Mouse (Mus musculus): ENCODE results near the gene Hpse2. TPM values are rescaled to one million over a fixed set of nuclear protein-coding genes. Genes with fewer than 3 reads are reported as not detected.

The Hpse2 gene
- polyA plus RNA-seq, 1 experiment from 2014 or later: 3.8 TPM

DNA sequence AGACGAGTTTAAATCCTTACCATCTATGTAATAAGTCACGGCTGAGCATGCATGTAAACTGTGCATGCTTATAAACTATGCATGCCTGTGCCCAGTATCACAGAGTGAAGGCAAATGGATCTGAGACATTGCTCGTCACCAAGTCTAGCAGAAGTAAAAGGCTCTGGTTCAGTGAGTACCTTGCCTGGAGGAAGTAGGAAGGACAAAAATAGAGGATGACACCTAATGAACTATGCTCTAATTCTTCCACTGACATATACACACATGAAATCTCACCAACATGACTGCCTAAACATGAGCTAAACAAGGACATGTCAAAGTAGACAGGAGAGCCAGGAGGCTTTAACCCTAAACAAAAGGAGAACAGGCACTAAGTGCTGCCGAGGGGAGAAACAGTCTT, 391.7 kb downstream of the Hpse2 start:
- no peak overlapping the region for H3K4me3 ChIP-seq (replicated peaks)
- no peak for ATAC-seq (ENCODE audit: low FRiP score)
- WGBS: 86% methylated on average over 4 of the region's 4 CpGs

GRCm38 (mm10) chr19:42988833-42989232, 399.3 kb downstream of the Hpse2 start:
- H3K4me2 ChIP-seq: no peak overlapping the region
- WGBS: 91% methylated on average over 5 of the region's 5 CpGs
- no peak overlapping the region for H3K9ac ChIP-seq
- no peaks in the 10 kb centered on the region for H3K4me1 ChIP-seq
- no peak for ATAC-seq (ENCODE audit: low FRiP score)
- no peaks in the 10 kb centered on the region for H3K27me3 ChIP-seq
- no peaks in the 10 kb centered on the region for H3K36me3 ChIP-seq (replicated peaks)
- no peak overlapping the region for H3K27ac ChIP-seq
- H3K9me3 ChIP-seq: no peaks in the 10 kb centered on the region
- no peak overlapping the region for H3K4me3 ChIP-seq (replicated peaks)

More for the DNA sequence above, 391.7 kb downstream of the Hpse2 start:
- Histone ChIP-seq H3K27me3 (no peaks in the 10 kb centered on the region), H3K4me1 (no peaks in the 10 kb centered on the region), H3K27ac (no peak overlapping the region), H3K36me3 (replicated peaks) (no peaks in the 10 kb centered on the region), H3K9ac (no peak overlapping the region), H3K9me3 (no peaks in the 10 kb centered on the region), H3K4me2 (no peak overlapping the region)

DNA sequence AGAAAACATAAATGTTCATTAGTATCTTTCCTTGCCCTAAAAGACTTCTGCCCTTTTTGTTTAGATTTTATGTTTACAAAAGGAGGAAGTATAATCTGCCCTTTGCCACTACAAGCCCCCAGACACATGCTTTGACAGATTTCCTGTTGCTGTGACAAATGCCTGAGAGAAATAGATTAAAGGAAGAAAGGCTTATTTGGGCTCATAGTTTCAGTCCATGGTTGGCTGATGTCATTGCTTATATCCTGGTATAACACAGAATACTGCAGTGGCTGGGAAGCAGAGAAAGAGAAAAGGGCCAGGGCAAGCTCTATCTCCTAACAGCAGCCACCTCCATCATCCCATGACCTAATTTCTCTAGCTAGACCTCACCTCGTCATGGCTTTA, 401.8 kb downstream of the Hpse2 start:
- ATAC-seq (ENCODE audit: low FRiP score): no peak
- WGBS: 92% methylated on average over 1 of the region's 1 CpGs
- H3K4me2 ChIP-seq: no peak overlapping the region

DNA sequence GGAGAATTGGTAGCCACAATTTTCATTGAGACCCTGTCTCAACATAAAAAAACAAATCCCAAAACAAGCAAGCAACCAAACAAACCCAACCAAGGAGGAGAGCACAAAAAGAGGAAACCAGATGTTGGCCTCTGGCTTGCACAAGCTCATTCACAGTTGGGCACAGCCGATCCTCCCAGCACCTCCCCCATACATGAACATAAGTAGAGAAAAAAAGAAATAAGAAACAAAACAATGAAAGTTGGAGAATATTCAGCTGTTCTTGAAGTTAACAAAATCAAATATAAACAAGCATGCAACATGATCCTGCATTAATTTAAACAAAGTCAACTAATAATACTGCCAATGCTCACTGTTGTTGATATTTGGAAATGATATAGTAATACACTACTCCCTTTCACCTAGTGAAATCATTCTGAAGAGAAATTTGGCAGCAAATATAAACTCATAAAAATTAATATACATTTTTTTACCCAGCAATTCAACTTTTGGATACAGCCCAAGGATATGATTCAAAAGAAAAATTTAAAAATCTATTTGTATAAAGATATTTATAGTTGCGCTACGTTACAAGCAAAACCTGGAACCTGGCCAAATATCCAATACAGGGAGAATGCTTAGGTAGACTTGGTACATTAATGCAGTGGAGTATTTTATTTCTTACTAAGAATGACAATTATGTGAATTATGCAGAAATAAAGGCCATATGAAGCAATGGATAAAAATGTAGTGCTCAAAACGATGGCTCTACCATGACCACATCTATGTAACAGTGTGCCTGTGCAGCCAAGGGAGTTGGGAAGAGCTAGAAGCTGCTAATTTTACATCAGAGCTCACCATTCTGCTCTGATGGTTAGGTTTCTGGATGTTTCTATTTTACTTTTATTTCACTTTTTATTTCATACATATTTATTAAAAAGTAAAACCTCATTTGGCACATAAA, 402.5 kb downstream of the Hpse2 start:
- no peak overlapping the region for H3K9ac ChIP-seq
- no peak for ATAC-seq (ENCODE audit: low FRiP score)
- no peaks in the 10 kb centered on the region for H3K36me3 ChIP-seq (replicated peaks)
- 90% methylated on average over 4 of the region's 4 CpGs for WGBS
- no peaks in the 10 kb centered on the region for H3K27me3 ChIP-seq
- no peaks in the 10 kb centered on the region for H3K4me1 ChIP-seq
- H3K9me3 ChIP-seq: no peaks in the 10 kb centered on the region
- no peak overlapping the region for H3K4me3 ChIP-seq (replicated peaks)
- no peak overlapping the region for H3K27ac ChIP-seq
- H3K4me2 ChIP-seq: no peak overlapping the region

More for the DNA sequence above, 401.8 kb downstream of the Hpse2 start:
- Histone ChIP-seq H3K36me3 (replicated peaks) (no peaks in the 10 kb centered on the region), H3K27me3 (no peaks in the 10 kb centered on the region), H3K27ac (no peak overlapping the region), H3K4me3 (replicated peaks) (no peak overlapping the region), H3K9me3 (no peaks in the 10 kb centered on the region), H3K4me1 (no peaks in the 10 kb centered on the region), H3K9ac (no peak overlapping the region)

GRCm38 (mm10) chr19:42980537-42980936, 407.6 kb downstream of the Hpse2 start:
- WGBS: 73% methylated on average over 3 of the region's 3 CpGs

GRCm38 (mm10) chr19:42977938-42978337, 410.2 kb downstream of the Hpse2 start:
- Histone ChIP-seq H3K27ac (no peak overlapping the region), H3K9me3 (no peaks in the 10 kb centered on the region), H3K4me2 (no peak overlapping the region), H3K36me3 (replicated peaks) (no peaks in the 10 kb centered on the region), H3K27me3 (no peaks in the 10 kb centered on the region), H3K4me3 (replicated peaks) (no peak overlapping the region), H3K4me1 (no peaks in the 10 kb centered on the region), H3K9ac (no peak overlapping the region)
- WGBS: 77% methylated on average over 2 of the region's 2 CpGs
- ATAC-seq (ENCODE audit: low FRiP score): no peak

More at GRCm38 (mm10) chr19:42980537-42980936, 407.6 kb downstream of the Hpse2 start:
- no peak for ATAC-seq (ENCODE audit: low FRiP score)
- Histone ChIP-seq H3K27ac (no peak overlapping the region), H3K9me3 (no peaks in the 10 kb centered on the region), H3K4me2 (no peak overlapping the region), H3K36me3 (replicated peaks) (no peaks in the 10 kb centered on the region), H3K4me1 (no peaks in the 10 kb centered on the region), H3K9ac (no peak overlapping the region), H3K4me3 (replicated peaks) (no peak overlapping the region), H3K27me3 (no peaks in the 10 kb centered on the region)

DNA sequence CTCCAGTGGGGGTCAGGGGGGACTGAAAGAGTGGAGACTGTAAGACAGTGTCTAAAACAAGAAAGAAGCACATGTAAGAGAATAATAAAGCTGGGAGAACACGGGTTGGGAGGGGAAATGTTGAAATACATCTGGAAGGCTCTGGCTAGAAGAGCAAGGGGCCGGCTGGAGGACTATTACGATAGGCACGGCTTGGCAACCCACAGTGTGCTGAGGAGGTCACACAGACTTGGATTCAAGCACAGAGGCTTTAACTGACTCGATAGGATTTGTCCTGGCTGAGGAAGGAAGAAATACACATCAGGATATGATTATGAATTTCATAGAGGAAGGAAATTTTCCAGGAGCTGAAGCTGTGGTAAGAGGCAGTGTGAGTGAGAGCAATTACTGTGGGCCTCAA, 414.4 kb downstream of the Hpse2 start:
- H3K9me3 ChIP-seq: no peaks in the 10 kb centered on the region
- H3K9ac ChIP-seq: no peak overlapping the region
- H3K27me3 ChIP-seq: no peaks in the 10 kb centered on the region
- H3K4me1 ChIP-seq: no peaks in the 10 kb centered on the region
- H3K4me2 ChIP-seq: no peak overlapping the region
- no peaks in the 10 kb centered on the region for H3K36me3 ChIP-seq (replicated peaks)
- 84% methylated on average over 5 of the region's 5 CpGs for WGBS
- ATAC-seq (ENCODE audit: low FRiP score): no peak
- no peak overlapping the region for H3K4me3 ChIP-seq (replicated peaks)
- no peak overlapping the region for H3K27ac ChIP-seq

- WGBS: 88% methylated on average over 1 of the region's 1 CpGs
- no peak overlapping the region for H3K4me3 ChIP-seq (replicated peaks)
- H3K9me3 ChIP-seq: no peaks in the 10 kb centered on the region
- no peak overlapping the region for H3K27ac ChIP-seq
- ATAC-seq (ENCODE audit: low FRiP score): no peak
- no peaks in the 10 kb centered on the region for H3K27me3 ChIP-seq
- H3K9ac ChIP-seq: no peak overlapping the region
- H3K4me2 ChIP-seq: no peak overlapping the region
- H3K36me3 ChIP-seq (replicated peaks): no peaks in the 10 kb centered on the region
- no peaks in the 10 kb centered on the region for H3K4me1 ChIP-seq
Observed at GRCm38 (mm10) chr19:42965171-42965570, 423.0 kb downstream of the Hpse2 start.

DNA sequence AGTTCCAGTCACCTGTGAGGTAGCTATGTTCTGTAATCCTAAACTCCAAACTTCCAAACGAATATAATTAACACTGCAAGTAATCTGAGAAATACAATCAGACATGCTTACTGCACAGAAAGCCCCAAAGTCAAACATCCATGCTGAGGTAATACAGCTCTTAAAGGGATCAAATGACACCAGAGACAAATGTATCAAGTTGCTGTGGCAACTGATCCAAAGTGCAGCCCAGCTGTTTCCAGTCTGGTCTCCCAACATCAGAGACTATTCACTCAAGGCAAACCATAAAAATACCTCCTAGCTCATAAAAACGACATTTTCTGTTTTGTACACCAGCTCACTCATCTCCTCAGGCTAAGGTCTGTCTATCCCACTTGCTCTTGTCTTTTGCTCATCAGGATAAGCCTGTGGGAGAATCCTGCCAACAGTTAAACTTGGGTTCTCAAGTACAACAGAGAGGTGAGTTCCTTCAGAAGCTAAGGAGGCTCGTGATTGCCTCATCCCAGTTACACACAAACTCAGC, 440.0 kb downstream of the Hpse2 start:
- H3K4me3 ChIP-seq (replicated peaks): no peak overlapping the region
- no peaks in the 10 kb centered on the region for H3K27me3 ChIP-seq
- peaks cover under 1% of the 10 kb centered on the region; the same call in 1 of the 2 replicates for H3K9me3 ChIP-seq
- no peak overlapping the region for H3K4me2 ChIP-seq
- no peak overlapping the region for H3K9ac ChIP-seq
- H3K27ac ChIP-seq: no peak overlapping the region
- H3K4me1 ChIP-seq: no peaks in the 10 kb centered on the region
- no peaks in the 10 kb centered on the region for H3K36me3 ChIP-seq (replicated peaks)
- ATAC-seq (ENCODE audit: low FRiP score): no peak
- WGBS: 62% methylated on average over 3 of the region's 3 CpGs

- Histone ChIP-seq H3K9ac (no peak overlapping the region), H3K27me3 (no peaks in the 10 kb centered on the region; the same call in 1 of the 2 replicates), H3K4me3 (replicated peaks) (no peak overlapping the region), H3K4me1 (peaks cover 6% of the 10 kb centered on the region; the same call in 1 of the 2 replicates), H3K4me2 (no peak overlapping the region), H3K27ac (no peak overlapping the region), H3K36me3 (replicated peaks) (no peaks in the 10 kb centered on the region), H3K9me3 (0 out of 2 replicates have a peak, but pooled peaks cover 3% of the 10 kb centered on the region)
- 66% methylated on average over 1 of the region's 1 CpGs for WGBS
- no peak for ATAC-seq (ENCODE audit: low FRiP score)
Observed at GRCm38 (mm10) chr19:42937544-42937943, 450.6 kb downstream of the Hpse2 start.

DNA sequence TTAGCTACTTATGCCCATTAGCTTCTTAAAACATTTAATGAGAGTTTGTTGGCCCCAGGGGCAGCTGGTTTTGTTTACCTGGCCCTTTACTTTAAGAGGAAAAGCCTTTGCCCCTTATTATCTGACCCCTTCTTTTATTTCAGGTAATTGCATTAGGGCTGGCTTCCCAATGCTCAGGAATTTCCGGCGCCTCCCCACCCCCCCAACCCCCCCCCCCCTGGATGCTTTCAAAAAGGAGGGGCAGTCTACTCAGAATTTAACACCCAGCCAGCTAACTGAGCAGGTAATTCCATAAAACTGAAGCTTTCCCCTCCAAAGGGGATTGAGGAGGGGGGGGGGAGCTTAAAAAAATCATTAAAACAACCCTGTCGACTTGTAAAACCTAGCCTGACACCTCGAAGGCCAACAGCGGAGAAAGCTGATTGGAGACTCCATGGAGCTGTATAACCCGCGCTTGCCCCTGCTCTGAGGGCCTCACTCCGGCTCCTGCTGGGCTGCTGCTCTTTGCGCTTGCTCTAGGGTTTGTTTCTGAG, 451.4 kb downstream of the Hpse2 start:
- Histone ChIP-seq H3K9me3 (no peaks in the 10 kb centered on the region), H3K36me3 (replicated peaks) (no peaks in the 10 kb centered on the region), H3K4me1 (peaks cover 6% of the 10 kb centered on the region; the same call in 1 of the 2 replicates), H3K4me2 (peak overlapping the region; percentile 8; the same call in 1 of the 2 replicates), H3K4me3 (replicated peaks) (no peak overlapping the region), H3K9ac (no peak overlapping the region), H3K27ac (no peak overlapping the region), H3K27me3 (no peaks in the 10 kb centered on the region; the same call in 1 of the 2 replicates)
- no peak for ATAC-seq (ENCODE audit: low FRiP score)
- under 1% methylated on average over 9 of the region's 9 CpGs for WGBS

DNA sequence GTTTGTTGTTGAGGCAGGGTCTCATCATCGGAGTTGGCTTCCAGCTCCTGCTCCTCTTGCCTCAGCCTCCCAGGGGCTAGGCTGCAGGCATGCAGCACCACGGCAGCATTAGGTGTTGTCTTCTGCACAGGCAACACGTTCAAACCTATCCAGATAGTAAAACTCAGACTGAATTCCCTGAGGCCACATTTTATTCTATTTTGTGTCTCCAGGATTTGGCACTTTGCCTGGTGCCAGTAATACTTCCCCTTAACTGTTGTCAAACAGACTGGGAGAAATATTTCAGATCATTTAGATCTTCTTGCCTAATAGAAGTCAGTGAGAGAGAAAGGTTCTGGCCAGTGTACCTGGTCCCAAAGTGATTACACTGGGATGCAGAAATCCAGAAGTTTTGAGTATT, 458.5 kb downstream of the Hpse2 start:
- no peak overlapping the region for H3K27ac ChIP-seq
- no peaks in the 10 kb centered on the region for H3K36me3 ChIP-seq (replicated peaks)
- no peaks in the 10 kb centered on the region for H3K9me3 ChIP-seq
- WGBS: 70% methylated on average over 3 of the region's 3 CpGs
- H3K9ac ChIP-seq: no peak overlapping the region
- no peak overlapping the region for H3K4me3 ChIP-seq (replicated peaks)
- H3K4me1 ChIP-seq: no peaks in the 10 kb centered on the region
- no peak for ATAC-seq (ENCODE audit: low FRiP score)
- H3K4me2 ChIP-seq: no peak overlapping the region
- H3K27me3 ChIP-seq: no peaks in the 10 kb centered on the region

All from forebrain, embryonic 12.5 days (tissue).